Mouse (Mus musculus) forelimb bud, embryonic 11.5 days (tissue): ENCODE results near the gene Msrb1.
"Not testable (repeated sequence)": the region's sequence is repeated elsewhere in the genome, so short reads cannot be mapped to it uniquely, and the experiment has no call there.

Source experiments
- DNase-seq: peaks from one replicate; pipeline ENCODE4 v3.0.0-alpha.2; 2012; ENCODE audit warnings: low read depth, low spot score

The Msrb1 gene

GRCm38 (mm10) chr17:24736330-24737051 lies at the start of gene Msrb1:
Gene Msrb1, plus strand, starts transcription at chr17:24736642.
- DNase-seq, result peak; percentile 94

GRCm38 (mm10) chr17:24687146-24687595 lies 49.3 kb upstream of the Msrb1 start:
- DNase-seq, result no peak

- no peak for DNase-seq
These were observed 48.8 kb upstream of the Msrb1 start for GRCm38 (mm10) chr17:24687599-24687998.

- DNase-seq, result no peak
These were observed 47.0 kb upstream of the Msrb1 start, which contains the start of gene Syngr3 for GRCm38 (mm10) chr17:24689251-24690081. Gene Syngr3, minus strand, starts transcription at chr17:24689955.

GRCm38 (mm10) chr17:24692385-24692784 lies 44.1 kb upstream of the Msrb1 start:
- DNase-seq, result no peak

- no peak for DNase-seq
These were observed 41.0 kb upstream of the Msrb1 start for GRCm38 (mm10) chr17:24695326-24696010.

DNA sequence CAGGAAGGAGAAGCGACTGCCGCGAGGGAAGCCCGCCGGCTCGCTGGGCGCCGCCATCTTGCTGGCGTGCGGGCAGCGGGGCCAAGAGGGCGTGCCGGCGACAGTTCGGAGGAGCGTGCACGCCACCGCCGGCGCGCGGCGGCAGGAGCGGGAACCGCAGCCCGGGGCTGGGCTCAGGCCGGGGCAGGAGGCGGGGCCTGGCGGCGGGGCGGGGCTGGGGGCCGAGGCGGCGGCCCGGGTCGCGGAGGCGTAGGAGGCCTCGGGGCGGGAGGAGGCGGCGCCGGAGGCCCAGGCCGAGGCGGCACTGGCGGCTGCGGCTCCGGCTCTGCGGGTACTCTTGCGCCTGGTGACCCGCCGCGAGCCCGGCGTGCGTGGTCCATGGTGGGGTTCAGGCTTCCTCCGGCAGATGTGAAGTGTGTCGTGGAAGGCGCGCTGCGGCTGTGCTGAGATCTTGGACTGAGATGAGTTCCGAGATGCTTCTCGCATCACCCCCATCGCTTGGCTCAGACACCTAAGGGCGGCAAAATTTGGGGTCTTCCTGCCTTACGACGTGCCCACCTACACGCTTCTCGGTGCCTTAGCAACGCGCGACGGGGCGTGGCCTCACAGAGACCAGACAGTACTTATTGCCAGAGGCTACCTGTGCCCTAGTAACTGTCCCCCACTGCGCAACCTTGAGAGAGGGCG lies 40.3 kb upstream of the Msrb1 start, which contains the start of the genes Gfer and Noxo1:
Gfer (minus strand) TSS at position 146 of the 687 bp plus-strand sequence.
Noxo1 (plus strand) TSS at position 224 of the 687 bp plus-strand sequence.
- peak; percentile 83 for DNase-seq

DNA sequence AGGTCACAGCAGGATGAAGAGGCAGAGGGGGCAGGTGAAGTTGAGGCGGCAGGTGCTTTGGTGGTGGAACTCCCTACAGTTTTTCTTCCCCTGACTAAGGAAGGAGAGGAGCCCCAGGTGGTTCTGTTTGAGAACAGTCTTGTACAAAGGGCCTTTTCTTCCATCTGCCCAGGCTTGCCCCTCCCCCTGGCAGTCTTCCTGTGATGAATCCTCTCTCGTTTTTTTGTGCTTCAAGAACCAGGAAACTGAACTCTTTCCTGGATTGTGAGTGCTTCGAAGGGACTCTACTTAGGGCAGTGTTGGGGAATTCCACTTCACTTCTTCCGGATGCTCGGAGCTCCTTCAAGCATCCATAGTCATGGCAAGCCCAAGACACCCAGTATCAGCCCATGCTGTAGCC lies 38.5 kb upstream of the Msrb1 start:
- DNase-seq, result no peak

DNA sequence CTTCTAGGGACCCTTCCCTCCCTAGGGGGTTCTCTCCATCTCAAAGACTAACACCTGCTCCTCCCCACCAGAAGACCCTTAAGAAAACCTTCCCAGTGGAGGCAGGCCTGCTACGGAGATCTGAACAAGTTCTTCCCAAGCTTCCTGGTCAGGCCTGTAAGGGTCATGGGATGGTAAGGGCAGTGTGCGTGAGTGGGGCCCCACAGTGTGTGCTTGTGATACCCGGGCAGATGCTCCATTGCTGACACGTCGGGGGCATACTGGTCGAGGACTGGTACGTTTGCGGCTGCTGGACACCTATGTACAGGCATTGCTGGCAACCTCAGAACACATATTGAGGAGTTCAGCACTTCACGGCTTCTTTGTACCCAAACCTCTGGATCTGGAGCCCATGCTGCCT lies 37.7 kb upstream of the Msrb1 start:
- no peak for DNase-seq

GRCm38 (mm10) chr17:24699473-24699872 lies 37.0 kb upstream of the Msrb1 start:
- DNase-seq, result no peak

- no peak for DNase-seq
These were observed 35.2 kb upstream of the Msrb1 start for GRCm38 (mm10) chr17:24701251-24701650.

DNA sequence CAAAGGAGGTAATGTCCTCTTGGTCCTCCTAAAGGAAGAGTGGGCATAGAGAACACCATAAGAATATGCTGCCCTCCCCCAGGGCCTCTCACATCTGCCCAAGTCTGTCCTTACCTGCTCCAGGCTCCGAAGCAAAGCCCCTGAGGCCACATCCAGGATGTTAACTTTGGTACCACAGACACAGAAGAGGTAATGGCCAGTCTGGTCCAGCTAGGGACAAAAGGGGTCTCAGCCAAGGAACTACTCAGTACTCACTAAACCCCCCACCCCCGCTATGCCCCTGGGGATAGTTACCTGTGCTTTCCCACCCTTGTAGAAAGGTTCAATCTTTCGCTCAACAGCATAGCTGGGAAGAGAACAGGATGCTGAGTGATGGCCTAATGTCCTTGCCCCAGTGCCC lies 30.6 kb upstream of the Msrb1 start:
- DNase-seq, result no peak

DNA sequence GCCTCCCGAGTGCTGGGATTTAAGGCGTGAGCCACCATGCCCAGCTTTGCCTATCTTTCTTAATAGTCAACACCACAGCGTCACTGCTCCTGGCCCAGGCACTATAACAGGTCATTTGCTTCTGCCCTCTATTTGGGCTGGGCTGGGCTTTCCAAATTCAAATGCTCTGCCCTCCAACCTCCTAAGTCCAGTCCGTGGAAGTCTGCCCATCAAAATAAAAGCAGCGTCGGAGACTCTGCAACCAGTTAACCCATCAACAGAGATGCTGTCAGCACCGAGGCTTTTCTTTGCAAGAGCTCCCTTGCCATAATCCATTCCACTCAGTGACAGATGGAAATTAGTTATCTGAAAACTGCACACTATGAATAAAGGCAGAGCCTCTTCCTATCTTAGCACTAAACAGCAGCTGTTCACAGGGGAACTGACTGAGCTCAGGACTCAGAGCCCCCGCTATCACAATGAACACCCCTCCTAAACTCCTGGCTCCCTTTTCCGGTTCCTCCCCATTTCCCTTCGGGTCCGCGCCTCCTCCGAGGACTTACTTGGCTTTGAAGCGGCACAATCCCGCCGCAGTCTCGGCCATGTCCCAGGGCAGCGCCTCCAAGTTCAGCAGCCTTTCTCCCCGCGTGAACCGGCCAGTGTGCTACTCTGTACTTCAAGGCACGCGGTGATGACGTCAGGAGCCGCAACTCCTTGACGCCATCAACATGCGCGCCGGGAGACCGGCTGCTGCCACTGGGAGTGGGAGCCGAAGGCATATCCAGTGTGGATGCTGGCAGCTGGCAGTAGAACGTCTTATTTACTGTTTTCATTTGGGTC lies 29.3 kb upstream of the Msrb1 start, which contains the start of gene Tbl3:
Tbl3 (minus strand) TSS at position 679 of the 819 bp plus-strand sequence.
- peak; percentile 93 for DNase-seq

DNA sequence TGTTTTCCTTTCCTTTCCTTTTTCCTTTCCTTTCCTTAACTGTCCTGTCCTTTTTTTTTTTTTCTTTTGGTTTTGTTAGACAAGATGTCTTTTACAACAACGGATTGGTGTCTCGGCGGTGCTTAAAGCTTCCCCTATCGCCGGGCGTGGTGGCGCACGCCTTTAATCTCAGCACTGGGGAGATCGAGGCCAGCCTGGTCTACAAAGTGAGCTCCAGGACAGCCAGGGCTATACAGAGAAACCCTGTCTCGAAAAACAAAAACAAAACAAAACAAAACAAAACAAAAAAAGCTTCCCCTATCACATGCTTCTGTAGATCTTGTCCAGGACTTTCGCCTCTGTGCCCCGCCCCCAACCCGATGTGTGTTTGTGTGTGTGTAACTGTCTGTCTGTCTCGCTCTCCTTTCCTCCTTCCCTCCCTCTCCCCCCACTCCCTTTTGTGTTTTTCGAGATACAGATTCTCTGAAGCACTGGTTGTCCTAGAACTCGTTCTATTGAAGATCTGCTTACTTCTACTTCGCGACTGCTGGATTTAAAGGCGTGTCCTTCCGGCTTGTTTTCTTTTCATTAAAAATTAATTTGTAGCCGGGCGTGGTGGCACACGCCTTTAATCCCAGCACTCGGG lies 28.5 kb upstream of the Msrb1 start:
- no peak for DNase-seq

- no peak for DNase-seq
These were observed 27.8 kb upstream of the Msrb1 start for GRCm38 (mm10) chr17:24708646-24709045.

DNA sequence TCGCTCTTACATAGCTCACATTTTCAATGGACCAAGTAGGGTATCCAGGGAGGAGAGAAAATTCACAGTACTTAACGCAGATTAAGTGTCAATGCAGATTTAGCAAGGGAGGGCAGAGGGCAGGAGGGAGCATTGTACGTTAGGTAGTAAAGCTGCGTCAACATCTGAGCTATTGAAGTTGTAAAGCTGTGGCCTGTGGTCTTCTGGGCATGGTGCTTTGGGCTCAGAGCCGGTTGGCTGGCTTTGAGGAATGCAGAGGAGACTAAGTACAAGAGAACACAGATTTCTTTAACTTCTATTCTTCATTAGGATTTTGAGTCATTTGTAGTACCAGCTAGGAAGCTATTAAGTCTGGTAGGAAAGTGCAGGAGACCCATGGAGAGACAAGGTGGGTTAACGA lies 20.9 kb upstream of the Msrb1 start:
- no peak for DNase-seq

- DNase-seq, result no peak
These were observed 20.2 kb upstream of the Msrb1 start for GRCm38 (mm10) chr17:24716166-24716682.

DNA sequence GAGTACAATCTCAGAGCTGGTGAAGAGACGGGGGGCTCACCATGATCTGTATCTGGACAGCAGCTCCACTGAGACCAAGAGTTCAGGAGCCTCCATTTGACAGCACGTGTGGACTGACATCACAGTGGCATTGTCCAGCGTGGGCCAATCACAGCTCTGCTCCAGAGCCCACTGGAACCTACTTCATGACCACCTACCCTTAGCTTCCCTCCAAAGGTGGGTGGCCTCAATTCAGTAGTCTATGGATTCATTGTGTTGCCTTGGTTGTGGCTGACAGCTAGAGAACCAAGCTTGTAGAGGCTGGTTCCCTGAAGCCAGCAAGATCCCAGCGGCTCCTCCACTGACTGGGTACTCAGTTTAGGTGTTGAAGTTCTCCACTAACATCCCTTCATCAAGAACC lies 18.5 kb upstream of the Msrb1 start, which contains the start of the genes Rnf151 and Rps2:
Rnf151 (minus strand) TSS at position 121 of the 400 bp plus-strand sequence.
Rps2 (plus strand) TSS at position 174 of the 400 bp plus-strand sequence.
- no peak for DNase-seq

DNA sequence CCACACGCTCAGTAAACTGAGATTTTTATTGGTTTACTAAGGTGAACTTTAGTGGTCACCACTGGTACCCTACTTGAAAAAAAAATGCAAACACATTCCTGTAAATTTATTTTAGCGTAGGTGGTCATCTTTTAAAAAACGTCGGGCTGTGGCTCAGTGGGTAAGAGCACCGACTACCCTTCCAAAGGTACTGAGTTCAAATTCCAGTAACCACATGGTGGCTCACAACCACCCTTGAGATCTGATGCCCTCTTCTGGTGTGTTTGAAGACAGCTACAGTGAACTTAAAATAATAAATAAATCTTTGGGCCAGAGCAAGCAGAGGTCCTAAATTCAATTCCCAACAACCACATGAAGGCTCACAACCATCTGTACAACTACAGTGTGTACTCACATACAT lies 17.5 kb upstream of the Msrb1 start:
- DNase-seq, result not testable (repeated sequence)
